Mouse (Mus musculus) erythroblast, embryonic 14.5 days (primary cell): Measurements from ENCODE around the gene 4930524N10Rik. TPM values are rescaled to one million over a fixed set of nuclear protein-coding genes. Genes with fewer than 3 reads are reported as not detected.

ENCODE experiments used
- H3K27me3 ChIP-seq: 2 replicates; pipeline ENCODE4 v1.6.1; 2012; ENCODE audit warnings: inconsistent platforms; ENCODE audit not compliant: control insufficient read depth
- H3K36me3 ChIP-seq: 2 replicates; pipeline ENCODE4 v1.6.1; 2012; ENCODE audit warnings: mild to moderate bottlenecking, inconsistent platforms; ENCODE audit not compliant: control insufficient read depth
- H3K4me1 ChIP-seq: 2 replicates; pipeline ENCODE4 v1.6.1; 2012; ENCODE audit warnings: inconsistent platforms; ENCODE audit not compliant: control insufficient read depth
- H3K4me3 ChIP-seq: replicated peaks from 2 replicates; pipeline ENCODE3; 2012; ENCODE audit warnings: moderate library complexity, mild to moderate bottlenecking, inconsistent platforms
- H3K9me3 ChIP-seq: 2 replicates; pipeline ENCODE4 v1.6.1; 2012; ENCODE audit warnings: low read length, inconsistent platforms, mixed read lengths; ENCODE audit not compliant: control insufficient read depth
- GATA1 ChIP-seq: IDR thresholded peaks from 2 replicates; pipeline ENCODE4 v1.6.1; 2012; ENCODE audit warnings: low read length, inconsistent platforms, mixed read lengths
- TAL1 ChIP-seq: IDR thresholded peaks from 3 replicates; pipeline ENCODE4 v1.6.1; 2012; ENCODE audit warnings: low read length, inconsistent platforms, mixed read lengths
- polyA plus RNA-seq: library from polyadenylated mRNA; stranded (reverse); fragments of >175 nt; gene quantifications from 2 replicates; pipeline ENCODE4 v1.2.3, GENCODE M21; 2012

The 4930524N10Rik gene
- polyA plus RNA-seq, result not detected in 2 replicates

DNA sequence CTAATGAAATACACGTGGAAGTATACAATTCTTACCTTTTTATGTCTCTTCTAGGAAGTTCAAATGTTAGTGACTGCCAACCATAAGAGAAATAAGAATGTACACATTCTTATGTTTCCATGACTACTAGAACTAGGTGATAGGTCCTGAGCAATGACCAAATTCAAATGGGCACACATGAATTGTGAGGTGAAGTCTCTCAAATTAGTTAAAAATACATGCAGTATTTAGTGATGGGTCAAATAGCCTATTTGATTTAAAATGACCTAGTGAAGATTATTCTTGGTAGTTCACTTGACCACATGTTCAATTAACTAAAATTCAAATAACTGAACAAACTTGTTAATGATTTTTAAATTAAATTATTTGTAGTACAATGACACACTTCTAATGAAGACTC lies at the start of gene 4930524N10Rik:
4930524N10Rik (minus strand) TSS at position 101 of the 400 bp plus-strand sequence.
- Histone ChIP-seq H3K27me3 (no peaks in the 10 kb centered on the region), H3K9me3 (no peaks in the 10 kb centered on the region; the same call in 1 of the 2 replicates), H3K4me3 (no peak within 1 kb of the TSS), H3K36me3 (no peaks in the 10 kb centered on the region), H3K4me1 (no peaks in the 10 kb centered on the region)
- no peak for TF ChIP-seq TAL1
- no peak for TF ChIP-seq GATA1

DNA sequence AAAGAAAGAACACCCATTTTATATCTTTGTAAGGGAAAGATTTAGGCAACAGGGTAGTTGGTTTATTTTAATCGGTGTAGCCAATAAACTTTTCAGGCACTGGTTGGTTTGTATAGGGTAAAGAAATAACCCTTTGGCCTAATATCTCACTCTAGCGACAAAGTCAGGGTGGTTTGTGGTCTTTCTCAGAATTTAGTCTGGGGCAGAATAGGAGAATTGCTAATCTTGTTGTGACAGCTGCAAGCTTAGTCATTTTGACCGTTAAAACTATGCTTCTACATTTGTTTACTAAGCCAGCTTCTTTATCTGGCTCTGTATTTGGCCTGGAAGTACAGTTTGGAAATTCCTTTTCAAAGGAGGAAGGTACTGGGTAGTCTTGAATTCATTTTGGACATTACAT lies 6.8 kb upstream of the 4930524N10Rik start:
- Histone ChIP-seq H3K4me3 (no peak overlapping the region), H3K36me3 (no peaks in the 10 kb centered on the region), H3K4me1 (no peaks in the 10 kb centered on the region), H3K9me3 (peaks cover 4% of the 10 kb centered on the region; the same call in 1 of the 2 replicates), H3K27me3 (no peaks in the 10 kb centered on the region)
- no peak for TF ChIP-seq TAL1
- TF ChIP-seq GATA1, result no peak

DNA sequence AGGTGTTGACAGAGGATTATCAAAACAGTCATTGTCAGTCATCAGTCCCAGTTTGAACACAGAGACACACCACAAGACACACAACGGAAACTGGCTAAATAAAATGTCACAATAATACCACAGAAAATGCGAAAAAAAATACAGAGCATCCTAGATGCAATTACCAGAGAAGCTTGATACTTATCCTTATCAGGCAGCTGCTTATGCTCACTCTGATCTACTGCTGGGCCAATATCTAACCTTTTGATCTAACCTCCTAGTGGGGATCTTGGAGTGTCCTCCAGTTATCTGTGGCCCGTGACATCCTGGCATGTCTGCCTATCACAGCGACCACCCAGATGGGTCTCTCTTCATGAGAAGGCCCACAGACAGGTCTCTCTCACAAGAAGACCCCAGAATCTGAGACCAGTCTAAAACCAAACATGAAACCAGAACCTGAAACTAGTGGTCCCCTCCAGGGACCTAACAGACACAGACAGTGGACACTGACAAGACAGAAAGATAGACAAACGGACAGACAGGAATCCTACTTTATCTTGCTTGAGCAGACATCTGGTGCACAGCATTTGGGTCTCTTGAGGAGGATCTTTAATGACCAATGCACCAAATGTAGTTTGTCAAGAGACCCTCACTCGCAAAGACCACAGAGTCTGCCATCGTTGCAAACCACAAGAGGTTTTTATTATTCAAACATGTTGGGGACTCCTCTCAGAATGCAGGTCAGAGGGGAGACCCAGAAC lies 6.3 kb upstream of the 4930524N10Rik start:
- no peaks in the 10 kb centered on the region for H3K36me3 ChIP-seq
- no peak for TF ChIP-seq GATA1
- TF ChIP-seq TAL1, result no peak
- no peak overlapping the region for H3K4me3 ChIP-seq
- no peaks in the 10 kb centered on the region for H3K4me1 ChIP-seq
- H3K27me3 ChIP-seq, result no peaks in the 10 kb centered on the region
- peaks cover 4% of the 10 kb centered on the region; the same call in 1 of the 2 replicates for H3K9me3 ChIP-seq

DNA sequence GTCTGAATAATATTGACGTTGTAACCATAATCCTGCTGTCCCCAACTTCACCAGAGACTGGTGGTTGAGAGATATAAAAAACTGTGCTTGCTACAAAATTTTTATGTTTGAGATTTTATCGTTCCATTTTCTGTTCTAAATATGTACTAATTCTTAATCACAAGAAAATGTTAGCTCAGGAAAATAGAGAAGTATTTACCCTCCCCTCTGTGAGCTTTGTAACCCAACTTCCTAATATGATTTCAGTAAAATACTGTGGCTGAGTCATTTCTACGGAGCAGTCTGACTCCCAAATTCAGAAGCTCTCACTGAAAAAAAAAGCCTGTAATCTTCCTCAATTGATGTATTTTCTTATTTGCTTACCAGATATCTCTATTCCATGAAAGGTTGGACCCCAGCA lies 4.7 kb upstream of the 4930524N10Rik start:
- H3K4me3 ChIP-seq, result no peak overlapping the region
- H3K9me3 ChIP-seq, result peaks cover 4% of the 10 kb centered on the region; the same call in 1 of the 2 replicates
- no peak for TF ChIP-seq TAL1
- no peak for TF ChIP-seq GATA1

More for the DNA sequence above, 4.7 kb upstream of the 4930524N10Rik start:
- H3K36me3 ChIP-seq, result no peaks in the 10 kb centered on the region
- H3K4me1 ChIP-seq, result no peaks in the 10 kb centered on the region
- H3K27me3 ChIP-seq, result no peaks in the 10 kb centered on the region

Other genes starting within 250 kb of the 4930524N10Rik start
- not detected in 2 replicates for gene Gm15140, start 222.7 kb downstream of the 4930524N10Rik start, polyA plus RNA-seq
- gene Samt4, start 138.6 kb upstream of the 4930524N10Rik start, polyA plus RNA-seq, result not detected in 2 replicates
- not detected in 2 replicates for gene Samt2, start 236.0 kb upstream of the 4930524N10Rik start, polyA plus RNA-seq